Mouse (Mus musculus): ENCODE results near the gene Cpox. TPM values are rescaled to one million over a fixed set of nuclear protein-coding genes. Genes with fewer than 3 reads are reported as not detected.
"Not testable (repeated sequence)": the region's sequence is repeated elsewhere in the genome, so short reads cannot be mapped to it uniquely, and the experiment has no call there.

The Cpox gene
- total RNA-seq, 1 experiment: 16.8 TPM

GRCm38 (mm10) chr16:58662287-58662791 lies 7.8 kb upstream of the Cpox start:
- H3K9me3 ChIP-seq (ENCODE audit: control insufficient read depth, insufficient read depth, low read depth, low read length): no peaks in the 10 kb centered on the region
- H3K4me3 ChIP-seq (ENCODE audit: insufficient read depth in 1 of 2, low read depth in 1 of 2, low read length in 2 of 2, poor library complexity in 1 of 2, severe bottlenecking in 1 of 2): no peak overlapping the region
- H3K4me1 ChIP-seq (ENCODE audit: control insufficient read depth in 2 of 2, insufficient read depth in 2 of 2, low read length in 2 of 2, poor library complexity in 1 of 2): no peaks in the 10 kb centered on the region
- DNase-seq (ENCODE audit: low read depth, low spot score): no peak
- no peak overlapping the region for H3K9ac ChIP-seq (ENCODE audit: insufficient read depth, low read depth, low read length, poor library complexity, severe bottlenecking)
- TF ChIP-seq MAFK (IDR thresholded peaks at IDR 0.05; ENCODE audit: insufficient read depth, low read depth, low read length) (no peak), ZC3H11A (IDR thresholded peaks at IDR 0.05; ENCODE audit: borderline replicate concordance, low read depth, low read length) (no peak), ZNF384 (IDR thresholded peaks at IDR 0.05; ENCODE audit: low read depth, low read length) (no peak), CHD2 (IDR thresholded peaks at IDR 0.05; ENCODE audit: low read depth, low read length) (no peak), HCFC1 (IDR thresholded peaks at IDR 0.05; ENCODE audit: borderline replicate concordance, insufficient read depth, low read length) (no peak)
- H3K27ac ChIP-seq (ENCODE audit: insufficient read depth, low read depth, low read length, poor library complexity, severe bottlenecking): no peak overlapping the region
- in situ Hi-C loops (cut with MboI; ENCODE audit: low sequenced_read_pairs in 2 of 2, unreplicated experiment in 2 of 2): no loop called here
- H3K36me3 ChIP-seq (ENCODE audit: control insufficient read depth, insufficient read depth, low read length, poor library complexity, severe bottlenecking): no peaks in the 10 kb centered on the region

- Histone ChIP-seq H3K4me1 (ENCODE audit: control insufficient read depth in 2 of 2, insufficient read depth in 2 of 2, low read length in 2 of 2, poor library complexity in 1 of 2) (no peaks in the 10 kb centered on the region), H3K27ac (ENCODE audit: insufficient read depth, low read depth, low read length, poor library complexity, severe bottlenecking) (no peak overlapping the region), H3K36me3 (ENCODE audit: control insufficient read depth, insufficient read depth, low read length, poor library complexity, severe bottlenecking) (no peaks in the 10 kb centered on the region), H3K9ac (ENCODE audit: insufficient read depth, low read depth, low read length, poor library complexity, severe bottlenecking) (no peak overlapping the region), H3K4me3 (ENCODE audit: insufficient read depth in 1 of 2, low read depth in 1 of 2, low read length in 2 of 2, poor library complexity in 1 of 2, severe bottlenecking in 1 of 2) (no peak overlapping the region), H3K9me3 (ENCODE audit: control insufficient read depth, insufficient read depth, low read depth, low read length) (no peaks in the 10 kb centered on the region)
- no peak for DNase-seq (ENCODE audit: low read depth, low spot score)
- TF ChIP-seq ZNF384 (IDR thresholded peaks at IDR 0.05; ENCODE audit: low read depth, low read length) (no peak), MAFK (IDR thresholded peaks at IDR 0.05; ENCODE audit: insufficient read depth, low read depth, low read length) (no peak), ZC3H11A (IDR thresholded peaks at IDR 0.05; ENCODE audit: borderline replicate concordance, low read depth, low read length) (no peak), CHD2 (IDR thresholded peaks at IDR 0.05; ENCODE audit: low read depth, low read length) (no peak), HCFC1 (IDR thresholded peaks at IDR 0.05; ENCODE audit: borderline replicate concordance, insufficient read depth, low read length) (no peak)
- in situ Hi-C loops (cut with MboI; ENCODE audit: low sequenced_read_pairs in 2 of 2, unreplicated experiment in 2 of 2): no loop called here
Measured at GRCm38 (mm10) chr16:58663021-58663420, 7.1 kb upstream of the Cpox start.

GRCm38 (mm10) chr16:58663816-58664215 lies 6.3 kb upstream of the Cpox start:
- TF ChIP-seq ZNF384 (IDR thresholded peaks at IDR 0.05; ENCODE audit: low read depth, low read length): no peak
- TF ChIP-seq HCFC1 (IDR thresholded peaks at IDR 0.05; ENCODE audit: borderline replicate concordance, insufficient read depth, low read length): no peak
- TF ChIP-seq ZC3H11A (IDR thresholded peaks at IDR 0.05; ENCODE audit: borderline replicate concordance, low read depth, low read length): no peak
- no peak for DNase-seq (ENCODE audit: low read depth, low spot score)
- Histone ChIP-seq H3K9ac (ENCODE audit: insufficient read depth, low read depth, low read length, poor library complexity, severe bottlenecking) (no peak overlapping the region), H3K4me3 (ENCODE audit: insufficient read depth in 1 of 2, low read depth in 1 of 2, low read length in 2 of 2, poor library complexity in 1 of 2, severe bottlenecking in 1 of 2) (no peak overlapping the region), H3K9me3 (ENCODE audit: control insufficient read depth, insufficient read depth, low read depth, low read length) (no peaks in the 10 kb centered on the region), H3K36me3 (ENCODE audit: control insufficient read depth, insufficient read depth, low read length, poor library complexity, severe bottlenecking) (no peaks in the 10 kb centered on the region), H3K27ac (ENCODE audit: insufficient read depth, low read depth, low read length, poor library complexity, severe bottlenecking) (no peak overlapping the region), H3K4me1 (ENCODE audit: control insufficient read depth in 2 of 2, insufficient read depth in 2 of 2, low read length in 2 of 2, poor library complexity in 1 of 2) (no peaks in the 10 kb centered on the region)
- in situ Hi-C loops (cut with MboI; ENCODE audit: low sequenced_read_pairs in 2 of 2, unreplicated experiment in 2 of 2): no loop called here

GRCm38 (mm10) chr16:58665137-58665536 lies 5.0 kb upstream of the Cpox start:
- H3K36me3 ChIP-seq (ENCODE audit: control insufficient read depth, insufficient read depth, low read length, poor library complexity, severe bottlenecking); DNase-seq (ENCODE audit: low read depth, low spot score); H3K9me3 ChIP-seq (ENCODE audit: control insufficient read depth, insufficient read depth, low read depth, low read length); H3K4me3 ChIP-seq (ENCODE audit: insufficient read depth in 1 of 2, low read depth in 1 of 2, low read length in 2 of 2, poor library complexity in 1 of 2, severe bottlenecking in 1 of 2); in situ Hi-C loops (cut with MboI; ENCODE audit: low sequenced_read_pairs in 2 of 2, unreplicated experiment in 2 of 2); H3K4me1 ChIP-seq (ENCODE audit: control insufficient read depth in 2 of 2, insufficient read depth in 2 of 2, low read length in 2 of 2, poor library complexity in 1 of 2); H3K9ac ChIP-seq (ENCODE audit: insufficient read depth, low read depth, low read length, poor library complexity, severe bottlenecking); H3K27ac ChIP-seq (ENCODE audit: insufficient read depth, low read depth, low read length, poor library complexity, severe bottlenecking): not testable (repeated sequence)

GRCm38 (mm10) chr16:58666681-58667080 lies 3.4 kb upstream of the Cpox start:
- H3K36me3 ChIP-seq (ENCODE audit: control insufficient read depth, insufficient read depth, low read length, poor library complexity, severe bottlenecking); H3K9me3 ChIP-seq (ENCODE audit: control insufficient read depth, insufficient read depth, low read depth, low read length); in situ Hi-C loops (cut with MboI; ENCODE audit: low sequenced_read_pairs in 2 of 2, unreplicated experiment in 2 of 2); H3K4me3 ChIP-seq (ENCODE audit: insufficient read depth in 1 of 2, low read depth in 1 of 2, low read length in 2 of 2, poor library complexity in 1 of 2, severe bottlenecking in 1 of 2); H3K9ac ChIP-seq (ENCODE audit: insufficient read depth, low read depth, low read length, poor library complexity, severe bottlenecking); H3K4me1 ChIP-seq (ENCODE audit: control insufficient read depth in 2 of 2, insufficient read depth in 2 of 2, low read length in 2 of 2, poor library complexity in 1 of 2); DNase-seq (ENCODE audit: low read depth, low spot score); H3K27ac ChIP-seq (ENCODE audit: insufficient read depth, low read depth, low read length, poor library complexity, severe bottlenecking): not testable (repeated sequence)
